Mouse (Mus musculus) testis, postnatal 14 days (tissue): ENCODE measurements around the gene Il13ra2.
"Not testable (repeated sequence)": the region's sequence is repeated elsewhere in the genome, so short reads cannot be mapped to it uniquely, and the experiment has no call there.

Experiments
- DNase-seq: peaks from one replicate; pipeline ENCODE4 v3.0.0; 2021; ENCODE audit warnings: low spot score

Il13ra2 gene

DNA sequence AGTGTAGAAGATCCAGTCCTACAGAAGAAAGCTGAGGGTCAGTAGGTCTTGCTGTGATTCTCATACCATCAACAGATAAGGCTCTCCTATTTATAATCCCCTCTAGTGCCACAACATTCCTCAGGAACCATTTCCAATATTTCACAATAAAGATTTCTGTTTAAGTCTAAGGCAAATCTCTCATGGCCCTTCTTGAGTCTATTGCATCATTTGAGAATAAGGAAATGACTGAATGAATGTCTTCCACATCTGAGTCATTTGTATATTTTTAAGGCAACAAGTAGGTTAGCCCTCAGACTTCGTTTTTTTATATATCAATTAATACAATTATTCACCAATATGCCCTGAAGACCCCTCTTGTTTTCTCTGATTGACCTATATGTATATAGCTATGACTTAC lies at the start of gene Il13ra2:
Gene Il13ra2, minus strand, starts transcription at position 64 of the 400 bp plus-strand sequence.
- DNase-seq: no peak

- DNase-seq: not testable (repeated sequence)
Measured at GRCm38 (mm10) chrX:147453610-147454009, 24.6 kb upstream of the Il13ra2 start, which contains the start of gene Vmn1r239-ps. Gene Vmn1r239-ps, minus strand, starts transcription at chrX:147453710.

DNA sequence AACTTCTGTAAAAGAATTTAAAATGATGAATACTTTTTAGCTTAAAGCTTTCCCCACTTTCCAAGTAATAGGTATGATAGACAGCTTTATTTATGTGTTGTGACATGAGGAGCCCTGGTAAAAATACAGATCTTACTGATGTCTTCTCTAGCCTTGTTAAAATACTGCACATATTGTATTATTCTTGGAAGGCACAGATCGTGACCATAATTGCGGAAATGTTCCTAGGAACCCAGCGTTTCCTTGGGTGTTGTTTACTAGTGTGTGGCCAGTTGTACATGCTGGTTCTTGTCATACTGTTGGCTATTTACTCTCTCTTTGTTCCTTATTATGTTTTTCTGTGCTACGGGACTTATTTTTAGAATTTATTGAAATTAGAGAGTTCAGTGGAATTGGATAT lies 14.4 kb upstream of the Il13ra2 start:
- no peak for DNase-seq

DNA sequence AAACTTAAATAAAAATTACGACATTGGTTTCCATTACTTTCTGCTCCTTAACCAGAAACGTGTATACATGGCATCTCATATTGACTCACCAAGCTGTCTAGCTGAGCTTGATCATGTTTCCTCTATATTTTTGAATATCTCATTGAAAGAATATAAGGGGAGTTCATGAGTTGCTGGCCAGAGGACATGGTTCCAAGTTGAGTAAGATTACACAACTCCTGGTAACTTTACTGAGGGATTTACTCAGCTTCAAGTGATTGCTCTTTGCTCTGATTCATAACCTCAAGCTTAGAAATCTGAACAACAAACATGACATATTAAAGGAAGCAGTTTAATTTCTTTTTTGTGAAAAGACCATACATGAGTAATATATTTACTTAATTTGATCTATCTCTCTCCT lies 6.4 kb upstream of the Il13ra2 start:
- no peak for DNase-seq

GRCm38 (mm10) chrX:147429753-147430152 lies 761 bp upstream of the Il13ra2 start:
- no peak for DNase-seq

- no peak for DNase-seq
Measured at GRCm38 (mm10) chrX:147393446-147393845, 35.5 kb downstream of the Il13ra2 start.

DNA sequence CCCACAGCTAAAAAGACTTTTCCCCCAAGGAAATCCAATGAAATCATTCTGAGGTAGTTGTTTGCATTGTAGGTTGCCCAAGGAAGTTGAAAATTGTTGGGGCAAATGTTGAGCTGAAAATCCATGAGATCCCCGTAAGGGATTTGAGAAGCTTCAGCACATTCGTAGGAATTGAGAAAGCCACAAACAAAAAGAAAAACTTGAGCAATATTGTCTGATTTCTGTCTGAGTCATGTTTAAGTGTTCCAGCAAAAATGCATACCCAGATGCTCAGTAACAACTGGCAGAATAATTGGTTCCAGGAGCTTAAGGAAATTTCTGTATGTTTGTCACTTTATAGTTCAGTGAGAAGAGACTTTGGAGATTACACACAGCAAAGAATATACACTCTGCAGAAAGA lies 79.8 kb downstream of the Il13ra2 start:
- DNase-seq: no peak
